Mouse (Mus musculus): ENCODE results near the gene Dab2ip. TPM values are rescaled to one million over a fixed set of nuclear protein-coding genes. Genes with fewer than 3 reads are reported as not detected.
A peak's percentile ranks its signal among the peaks of the same experiment; 100 is the strongest.

Dab2ip gene
- total and polyA plus RNA-seq, 3 experiments, result 4.9 to 15.6 (median 7.8) TPM

- TF ChIP-seq MAX (IDR thresholded peaks at IDR 0.05; ENCODE audit: low read length), result no peak
- no peak for TF ChIP-seq ELF1 (IDR thresholded peaks at IDR 0.05; ENCODE audit: low read depth, low read length)
- no peak for TF ChIP-seq SMC3 (IDR thresholded peaks at IDR 0.05; ENCODE audit: low read depth, low read length)
- TF ChIP-seq POLR2A (IDR thresholded peaks at IDR 0.05; ENCODE audit: low read depth, low read length), result no peak
- TF ChIP-seq USF2 (conservative IDR thresholded peaks at IDR 0.05; ENCODE audit: low read depth, low read length), result no peak
- no peak for TF ChIP-seq CHD1 (IDR thresholded peaks at IDR 0.05; ENCODE audit: low read depth, low read length)
- no peak for TF ChIP-seq KAT2A (IDR thresholded peaks at IDR 0.05; ENCODE audit: insufficient replicate concordance, low read length)
- TF ChIP-seq CTCF (conservative IDR thresholded peaks at IDR 0.05 in 1 of 2, IDR thresholded peaks at IDR 0.05 in 1 of 2; ENCODE audit: low read depth in 2 of 2, low read length in 2 of 2), result no peak
- TF ChIP-seq MAZ (IDR thresholded peaks at IDR 0.05; ENCODE audit: low read depth, low read length), result no peak
- no peak for TF ChIP-seq MYC (IDR thresholded peaks at IDR 0.05; ENCODE audit: low read depth, low read length)
- no peak for TF ChIP-seq ZNF384 (IDR thresholded peaks at IDR 0.05; ENCODE audit: low read depth, low read length)
- TF ChIP-seq IRF4 (IDR thresholded peaks at IDR 0.05; ENCODE audit: low read depth, low read length), result no peak
- TF ChIP-seq PAX5 (IDR thresholded peaks at IDR 0.05; ENCODE audit: low read length), result no peak
- TF ChIP-seq ZC3H11A (IDR thresholded peaks at IDR 0.05; ENCODE audit: low read depth, low read length), result no peak
- no peaks in the 10 kb centered on the region for H3K79me2 ChIP-seq (replicated peaks; ENCODE audit: control insufficient read depth, extremely low read depth, insufficient read depth, poor library complexity, severe bottlenecking)
- H3K4me3 ChIP-seq (replicated peaks in 1 of 3; ENCODE audit: low read depth in 2 of 3, low read length in 2 of 3, poor library complexity in 1 of 3), result no peak overlapping the region
- H3K9me3 ChIP-seq (replicated peaks; ENCODE audit: low read length), result peaks cover 6% of the 10 kb centered on the region
- no peak overlapping the region for H3K27ac ChIP-seq (ENCODE audit: insufficient read depth, low read depth)
- H3K27me3 ChIP-seq (replicated peaks), result no peaks in the 10 kb centered on the region
- in situ Hi-C loops (cut with MboI; ENCODE audit: low pct_ligation_motif_present, low pct_unique_long_range_greater_than_20kb, low sequenced_read_pairs), result no loop called here
- no peaks in the 10 kb centered on the region for H3K36me3 ChIP-seq (replicated peaks in 1 of 2; ENCODE audit: control insufficient read depth in 1 of 2, insufficient read depth in 1 of 2, low read length in 1 of 2)
- DNase-seq (ENCODE audit: extremely low read depth), result no peak
- H3K4me1 ChIP-seq (ENCODE audit: control insufficient read depth in 1 of 2, insufficient read depth in 2 of 2), result peaks cover 8 to 18% of the 10 kb centered on the region in 2 experiments
- dilution Hi-C loops (cut with MboI; ENCODE audit: extremely low pct_ligation_motif_present, extremely low pct_unique_long_range_greater_than_20kb, low sequenced_read_pairs), result no loop called here
- H3K9ac ChIP-seq (ENCODE audit: insufficient read depth, low read depth), result no peak overlapping the region
- no peak overlapping the region for H3K4me2 ChIP-seq (ENCODE audit: insufficient read depth, low read depth, poor library complexity, severe bottlenecking)
Measured at GRCm38 (mm10) chr2:35533646-35534045, 24.4 kb upstream of the Dab2ip start.

DNA sequence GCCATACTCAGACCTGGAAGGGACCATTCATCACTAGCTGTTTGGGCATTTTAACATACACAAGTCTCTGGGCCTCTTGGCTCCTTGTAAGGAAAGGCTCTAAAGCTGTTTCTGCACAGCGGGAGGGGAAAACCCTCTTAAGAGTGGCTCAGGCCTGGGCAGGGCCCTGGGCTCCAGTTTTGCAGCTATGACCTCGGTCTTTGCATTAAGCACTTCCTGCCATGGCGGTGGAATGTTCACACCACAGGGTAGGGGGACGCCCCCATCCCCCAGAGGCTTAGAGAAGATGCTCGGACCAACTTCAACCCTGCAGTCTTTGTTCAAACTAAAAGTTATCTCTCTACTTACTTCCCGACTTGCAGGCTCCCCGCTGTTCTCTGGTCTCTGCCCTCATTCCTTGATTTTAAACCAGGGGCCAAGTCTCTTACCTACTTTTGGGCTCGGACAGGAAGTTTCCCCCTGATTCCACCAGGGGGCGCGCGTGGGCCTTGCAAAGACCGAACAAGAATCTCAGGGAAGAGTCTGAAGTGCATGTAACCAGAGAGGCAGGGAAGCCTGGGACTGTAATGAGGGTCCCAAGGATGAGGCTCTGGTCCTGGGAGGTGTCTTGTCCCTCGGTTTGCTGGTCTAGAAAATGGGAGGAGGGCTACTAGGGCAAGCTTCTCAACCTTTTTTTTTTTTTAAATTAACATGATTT is 18.6 kb upstream of the Dab2ip start:
- DNase-seq (ENCODE audit: extremely low read depth), result peak; percentile 96
- in situ Hi-C loops (cut with MboI; ENCODE audit: low pct_ligation_motif_present, low pct_unique_long_range_greater_than_20kb, low sequenced_read_pairs) (no loop called here), dilution Hi-C loops (cut with MboI; ENCODE audit: extremely low pct_ligation_motif_present, extremely low pct_unique_long_range_greater_than_20kb, low sequenced_read_pairs) (no loop called here)
- Histone ChIP-seq H3K4me2 (ENCODE audit: insufficient read depth, low read depth, poor library complexity, severe bottlenecking) (peak overlapping the region; percentile 34), H3K4me3 (replicated peaks in 1 of 3; ENCODE audit: low read depth in 2 of 3, low read length in 2 of 3, poor library complexity in 1 of 3) (peak overlapping the region in 1 of 3 experiments; percentile 22), H3K4me1 (ENCODE audit: control insufficient read depth in 1 of 2, insufficient read depth in 2 of 2) (peaks cover 20 to 40% of the 10 kb centered on the region in 2 experiments), H3K79me2 (replicated peaks; ENCODE audit: control insufficient read depth, extremely low read depth, insufficient read depth, poor library complexity, severe bottlenecking) (no peaks in the 10 kb centered on the region), H3K9me3 (replicated peaks; ENCODE audit: low read length) (peaks cover 2% of the 10 kb centered on the region), H3K27ac (ENCODE audit: insufficient read depth, low read depth) (peak overlapping the region; percentile 90), H3K9ac (ENCODE audit: insufficient read depth, low read depth) (peak overlapping the region; percentile 6; the same call in 1 of the 2 replicates), H3K27me3 (replicated peaks) (no peaks in the 10 kb centered on the region), H3K36me3 (replicated peaks in 1 of 2; ENCODE audit: control insufficient read depth in 1 of 2, insufficient read depth in 1 of 2, low read length in 1 of 2) (no peaks in the 10 kb centered on the region)
- TF ChIP-seq TBP (conservative IDR thresholded peaks at IDR 0.05; ENCODE audit: low read depth, low read length) (0 out of 2 replicates have a peak, but pooled peaks have one; percentile 29), MAX (IDR thresholded peaks at IDR 0.05; ENCODE audit: low read length) (peak; percentile 10; the same call in 1 of the 2 replicates), IRF4 (IDR thresholded peaks at IDR 0.05; ENCODE audit: low read depth, low read length) (peak; percentile 89), EP300 (IDR thresholded peaks at IDR 0.05; ENCODE audit: low read length) (peak; percentile 77), HCFC1 (IDR thresholded peaks at IDR 0.05; ENCODE audit: low read depth, low read length) (no peak), NRF1 (IDR thresholded peaks at IDR 0.05; ENCODE audit: low read depth, low read length) (0 out of 2 replicates have a peak, but pooled peaks have one; percentile 16), POLR2A (IDR thresholded peaks at IDR 0.05; ENCODE audit: low read depth, low read length) (peak; percentile 51; the same call in 1 of the 2 replicates), RAD21 (IDR thresholded peaks at IDR 0.05; ENCODE audit: low read depth, low read length) (peak; percentile 90), JUND (conservative IDR thresholded peaks at IDR 0.05; ENCODE audit: low read depth, low read length) (no peak), MYC (IDR thresholded peaks at IDR 0.05; ENCODE audit: low read depth, low read length) (0 out of 2 replicates have a peak, but pooled peaks have one; percentile 52), CHD2 (IDR thresholded peaks at IDR 0.05; ENCODE audit: low read length) (peak; percentile 73), KAT2A (IDR thresholded peaks at IDR 0.05; ENCODE audit: insufficient replicate concordance, low read length) (0 out of 2 replicates have a peak, but pooled peaks have one; percentile 13), CTCF (conservative IDR thresholded peaks at IDR 0.05 in 1 of 2, IDR thresholded peaks at IDR 0.05 in 1 of 2; ENCODE audit: low read depth in 2 of 2, low read length in 2 of 2) (peak; percentile 43 to 96; a peak in 3 of 4 replicates), MEF2A (IDR thresholded peaks at IDR 0.05; ENCODE audit: borderline replicate concordance, low read depth, low read length) (peak; percentile 92), GABPA (IDR thresholded peaks at IDR 0.05; ENCODE audit: insufficient replicate concordance, low read depth, low read length) (no peak), ZC3H11A (IDR thresholded peaks at IDR 0.05; ENCODE audit: low read depth, low read length) (peak; percentile 68), ZNF384 (IDR thresholded peaks at IDR 0.05; ENCODE audit: low read depth, low read length) (no peak; the same call in 1 of the 2 replicates), SMC3 (IDR thresholded peaks at IDR 0.05; ENCODE audit: low read depth, low read length) (peak; percentile 90), ETS1 (conservative IDR thresholded peaks at IDR 0.05; ENCODE audit: low read depth, low read length) (peak; percentile 79), TCF12 (IDR thresholded peaks at IDR 0.05; ENCODE audit: low read depth, low read length) (peak; percentile 83), ZKSCAN1 (IDR thresholded peaks at IDR 0.05; ENCODE audit: borderline replicate concordance, low read depth, low read length) (no peak), MXI1 (IDR thresholded peaks at IDR 0.05; ENCODE audit: low read depth, low read length) (peak; percentile 75), MAFK (IDR thresholded peaks at IDR 0.05; ENCODE audit: insufficient replicate concordance, low read length) (0 out of 2 replicates have a peak, but pooled peaks have one; percentile 40), SIN3A (IDR thresholded peaks at IDR 0.05; ENCODE audit: low read length) (peak; percentile 85)
